Mouse (Mus musculus) embryonic facial prominence, embryonic 10.5 days (tissue): ENCODE measurements around the gene Cyb561d2. TPM values are rescaled to one million over a fixed set of nuclear protein-coding genes. Genes with fewer than 3 reads are reported as not detected.
"Not testable (repeated sequence)": the region's sequence is repeated elsewhere in the genome, so short reads cannot be mapped to it uniquely, and the experiment has no call there.

ENCODE experiments used
- DNase-seq: peaks from one replicate; pipeline ENCODE4 v3.0.0-alpha.2; 2017; ENCODE audit warnings: low spot score
- H3K27ac ChIP-seq: fragments of 300-500 bp; sonication (generic); replicated peaks from 2 replicates; pipeline ENCODE4 v1.5.1; 2016; ENCODE audit warnings: mild to moderate bottlenecking
- H3K27me3 ChIP-seq: fragments of 300-500 bp; sonication (generic); replicated peaks from 2 replicates; pipeline ENCODE4 v1.6.1; 2016; ENCODE audit warnings: low read depth, mild to moderate bottlenecking; ENCODE audit not compliant: poor library complexity, severe bottlenecking
- H3K36me3 ChIP-seq: fragments of 300-500 bp; sonication (generic); replicated peaks from 2 replicates; pipeline ENCODE4 v1.6.1; 2016; ENCODE audit warnings: mild to moderate bottlenecking, moderate library complexity
- H3K4me1 ChIP-seq: fragments of 300-500 bp; sonication (generic); 2 replicates; pipeline ENCODE4 v1.6.1; 2016
- H3K4me3 ChIP-seq: fragments of 300-500 bp; sonication (generic); 2 replicates; pipeline ENCODE4 v1.5.1; 2016; ENCODE audit warnings: mild to moderate bottlenecking, moderate library complexity
- H3K9me3 ChIP-seq: fragments of 300-500 bp; sonication (generic); 2 replicates; pipeline ENCODE4 v1.6.1; 2016; ENCODE audit warnings: mild to moderate bottlenecking
- WGBS: fragments of 180-500 bp; shearing (Covaris S2); methylation state at CpG from one replicate; pipeline ENCODE4 v1.1.7; 2016; 5-methylcytosine and 5-hydroxymethylcytosine counted together
- polyA plus RNA-seq: library from polyadenylated mRNA; unstranded; fragments of >200 nt; fragmentation: Nextera tagmentation; extraction: Ambion mirVana; gene quantifications from 2 replicates; pipeline ENCODE4 v1.2.1, GENCODE M21; 2016

Gene Cyb561d2
- polyA plus RNA-seq, 1 experiment from 2014 or later = 16.4 TPM

DNA sequence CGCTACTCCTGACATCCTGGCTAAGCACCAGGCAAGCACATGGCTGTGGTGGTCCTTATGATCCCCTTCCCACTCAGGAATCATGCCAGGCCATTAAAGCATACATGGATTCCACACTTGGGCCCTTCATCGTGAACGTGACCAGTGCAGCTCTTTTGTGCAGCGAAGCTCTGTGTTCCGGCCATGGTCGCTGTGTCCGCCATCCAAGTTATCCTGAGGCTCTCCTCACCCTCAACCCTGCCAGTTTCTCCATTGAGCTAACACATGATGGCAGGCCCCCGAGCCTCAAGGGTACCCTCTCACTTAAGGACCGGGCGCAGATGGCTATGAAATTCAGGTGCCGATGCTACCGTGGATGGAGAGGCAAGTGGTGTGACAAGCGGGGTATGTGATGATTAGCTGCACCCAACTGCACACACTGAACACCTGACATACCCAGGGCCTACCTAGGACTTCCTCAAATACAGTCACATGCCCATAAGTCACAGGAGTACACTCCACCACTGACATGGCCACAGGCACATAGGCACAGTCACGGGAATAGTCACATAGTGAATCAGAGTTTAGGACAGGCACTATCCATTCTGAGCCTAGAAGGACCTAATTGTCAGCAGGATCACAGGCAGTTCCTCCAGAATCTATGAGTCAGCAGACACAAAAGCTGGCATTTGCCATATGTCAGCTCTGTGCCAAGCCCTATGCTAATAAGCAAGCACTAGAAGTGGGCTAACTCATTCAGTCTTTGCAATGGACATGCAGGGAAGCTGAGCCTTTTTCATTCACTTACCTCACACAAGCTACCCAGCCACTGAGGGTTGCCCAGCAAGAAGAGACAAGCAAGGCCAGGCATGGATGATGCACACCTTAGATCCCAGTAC, 37.3 kb upstream of the Cyb561d2 start:
- 92% methylated on average over 14 of the region's 14 CpGs for WGBS
- no peak for DNase-seq
- Histone ChIP-seq H3K4me3 (peak overlapping the region; percentile 77; the same call in 1 of the 2 replicates), H3K36me3 (peaks cover 34% of the 10 kb centered on the region), H3K27ac (peak overlapping the region; percentile 93; the same call in 1 of the 2 replicates), H3K27me3 (no peaks in the 10 kb centered on the region), H3K9me3 (no peaks in the 10 kb centered on the region), H3K4me1 (peaks cover 75% of the 10 kb centered on the region)

DNA sequence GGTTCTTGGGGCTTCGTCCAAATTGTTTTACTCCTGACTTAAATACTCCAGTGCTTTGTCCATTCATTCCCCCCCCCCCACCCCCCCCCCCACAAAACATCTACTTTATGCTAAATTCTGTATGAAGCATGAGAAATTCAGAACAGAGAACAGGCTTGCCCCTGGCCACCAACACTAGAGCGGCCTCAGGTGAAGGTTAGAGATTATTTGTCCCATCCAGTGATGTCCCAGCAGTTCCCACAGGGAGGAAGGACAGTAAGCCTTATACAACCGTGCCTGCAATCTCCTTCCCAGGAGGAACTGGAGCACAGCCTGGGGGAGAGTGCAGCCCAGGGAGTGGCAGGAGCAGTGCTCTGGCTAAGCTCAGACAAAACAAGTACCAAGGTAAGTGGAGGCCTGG, 36.6 kb upstream of the Cyb561d2 start, which contains the start of gene Naa80:
Naa80 (plus strand) TSS at position 301 of the 400 bp plus-strand sequence.
- DNase-seq = no peak
- H3K4me1 ChIP-seq = peaks cover 75% of the 10 kb centered on the region
- no peaks in the 10 kb centered on the region for H3K27me3 ChIP-seq
- 75% methylated on average over 3 of the region's 3 CpGs for WGBS
- H3K27ac ChIP-seq = peak within 1 kb of the TSS; percentile 93; the same call in 1 of the 2 replicates
- peak within 1 kb of the TSS; percentile 77 for H3K4me3 ChIP-seq
- H3K36me3 ChIP-seq = peaks cover 35% of the 10 kb centered on the region
- no peaks in the 10 kb centered on the region for H3K9me3 ChIP-seq

DNA sequence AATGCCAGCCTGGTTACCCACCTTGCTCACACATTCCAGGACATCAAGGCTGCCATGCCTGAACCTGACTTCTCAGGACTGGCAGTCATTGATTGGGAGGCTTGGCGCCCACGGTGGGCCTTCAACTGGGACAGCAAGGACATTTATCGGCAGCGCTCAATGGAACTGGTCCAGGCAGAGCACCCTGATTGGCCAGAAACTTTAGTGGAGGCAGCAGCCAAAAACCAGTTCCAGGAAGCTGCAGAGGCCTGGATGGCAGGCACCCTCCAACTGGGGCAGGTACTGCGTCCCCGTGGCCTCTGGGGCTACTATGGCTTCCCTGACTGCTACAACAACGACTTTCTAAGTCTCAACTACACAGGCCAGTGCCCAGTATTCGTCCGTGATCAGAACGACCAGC, 35.9 kb upstream of the Cyb561d2 start:
- Histone ChIP-seq H3K4me3 (peak overlapping the region; percentile 59), H3K9me3 (no peaks in the 10 kb centered on the region), H3K27ac (no peak overlapping the region), H3K4me1 (peaks cover 75% of the 10 kb centered on the region), H3K27me3 (no peaks in the 10 kb centered on the region), H3K36me3 (peaks cover 35% of the 10 kb centered on the region)
- WGBS = 95% methylated on average over 10 of the region's 10 CpGs
- DNase-seq = no peak

DNA sequence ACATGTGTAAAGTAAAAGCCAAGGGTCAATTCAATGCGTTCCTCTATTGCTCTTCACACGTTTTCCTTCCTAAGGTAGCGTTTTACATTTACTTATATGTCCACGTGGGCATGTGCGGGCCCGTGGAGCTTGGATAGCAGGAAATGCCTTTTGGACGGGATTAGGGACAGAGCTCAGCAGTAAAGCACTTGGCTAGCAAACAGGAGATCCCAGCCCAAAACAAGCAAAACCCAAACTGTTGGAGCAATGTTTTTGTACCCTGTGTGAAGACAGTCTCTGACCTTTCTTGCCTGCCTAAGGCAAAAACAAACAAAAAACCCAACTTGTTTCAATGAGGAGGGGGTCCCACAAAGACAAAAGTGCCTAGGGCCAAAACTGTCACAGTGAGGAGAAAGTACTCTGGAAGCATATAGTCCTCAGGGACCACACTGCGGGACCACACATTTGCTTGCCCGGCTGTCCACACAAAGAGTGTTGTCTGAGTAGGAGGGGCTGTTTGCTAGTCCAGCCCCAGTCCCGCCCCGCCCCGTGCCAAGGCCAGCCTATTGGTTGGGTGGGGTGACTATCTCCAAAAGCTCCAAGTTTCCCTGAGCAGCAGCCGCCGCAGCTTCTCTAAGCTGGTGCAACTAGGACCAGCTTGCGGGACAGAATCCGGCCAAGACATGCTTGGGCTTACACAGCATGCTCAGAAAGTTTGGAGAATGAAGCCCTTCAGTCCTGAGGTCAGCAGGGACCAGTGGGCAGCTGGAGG, 34.5 kb upstream of the Cyb561d2 start, which contains the start of gene Hyal1:
Hyal1 (plus strand) TSS at position 571 of the 751 bp plus-strand sequence.
- Histone ChIP-seq H3K4me1 (peaks cover 70% of the 10 kb centered on the region), H3K36me3 (peaks cover 42% of the 10 kb centered on the region), H3K4me3 (peak within 1 kb of the TSS; percentile 59), H3K9me3 (no peaks in the 10 kb centered on the region), H3K27me3 (no peaks in the 10 kb centered on the region), H3K27ac (peak within 1 kb of the TSS; percentile 86)
- 22% methylated on average over 16 of the region's 16 CpGs for WGBS
- DNase-seq = peak; percentile 92

DNA sequence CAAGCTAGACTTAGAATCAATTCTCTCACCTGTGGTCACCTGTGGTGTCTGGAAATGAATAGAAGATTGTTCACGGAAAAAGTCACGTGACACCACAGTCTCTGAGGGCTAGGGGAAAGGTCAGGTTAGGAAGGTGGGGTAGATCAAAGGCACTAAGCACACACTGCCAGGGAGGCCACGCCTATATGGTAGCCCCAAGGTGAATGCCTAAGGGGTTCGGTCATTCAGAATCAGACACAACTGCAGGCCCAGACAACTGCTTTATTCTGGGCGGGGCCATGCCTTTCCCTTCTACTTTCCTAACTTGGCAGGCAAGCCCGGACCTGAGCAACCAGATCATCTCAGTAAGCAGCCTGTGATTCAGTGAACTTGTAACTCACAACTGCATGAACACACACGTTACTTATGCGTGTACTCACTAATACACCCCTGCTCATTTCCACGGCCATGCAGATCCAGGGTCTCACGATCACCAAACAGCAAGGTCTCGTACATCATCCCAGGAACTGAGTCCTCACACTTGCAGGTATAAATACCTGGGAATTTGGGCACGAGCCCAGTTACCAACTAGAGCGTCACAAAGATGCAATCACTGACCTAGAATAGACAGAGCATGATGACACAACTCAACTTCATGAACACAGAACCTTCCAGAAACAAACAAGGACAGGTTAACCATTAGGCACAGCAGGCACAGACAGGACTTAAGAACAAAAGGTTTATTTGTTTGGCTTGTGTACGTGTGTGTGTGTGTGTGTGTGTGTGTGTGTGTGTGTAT, 33.8 kb upstream of the Cyb561d2 start:
- Histone ChIP-seq H3K9me3 (no peaks in the 10 kb centered on the region), H3K36me3 (peaks cover 50% of the 10 kb centered on the region), H3K27me3 (no peaks in the 10 kb centered on the region), H3K4me1 (peaks cover 70% of the 10 kb centered on the region), H3K4me3 (peak overlapping the region; percentile 59), H3K27ac (peak overlapping the region; percentile 86)
- DNase-seq = peak; percentile 58
- WGBS = 79% methylated on average over 14 of the region's 14 CpGs

DNA sequence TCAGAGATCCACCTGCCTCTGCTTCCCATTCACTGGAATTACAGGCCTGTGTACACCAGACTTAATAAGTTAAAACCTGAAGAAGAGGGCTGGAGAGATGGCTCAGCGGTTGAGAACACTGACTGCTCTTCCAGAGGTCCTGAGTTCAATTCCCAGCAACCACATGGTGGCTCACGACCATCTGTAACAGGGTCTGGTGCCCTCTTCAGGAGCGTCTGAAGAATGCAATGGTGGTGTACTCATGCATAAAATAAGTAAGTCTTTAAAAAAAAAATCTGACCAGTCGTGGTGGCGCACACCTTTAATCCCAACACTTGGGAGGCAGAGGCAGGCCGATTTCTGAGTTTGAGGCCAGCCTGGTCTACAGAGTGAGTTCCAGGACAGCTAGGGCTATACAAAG, 31.8 kb upstream of the Cyb561d2 start:
- H3K27ac ChIP-seq, H3K4me3 ChIP-seq, DNase-seq, H3K27me3 ChIP-seq, H3K9me3 ChIP-seq: not testable (repeated sequence)
- 81% methylated on average over 6 of the region's 6 CpGs for WGBS
- Histone ChIP-seq H3K36me3 (peaks cover 54% of the 10 kb centered on the region), H3K4me1 (peaks cover 61% of the 10 kb centered on the region)

DNA sequence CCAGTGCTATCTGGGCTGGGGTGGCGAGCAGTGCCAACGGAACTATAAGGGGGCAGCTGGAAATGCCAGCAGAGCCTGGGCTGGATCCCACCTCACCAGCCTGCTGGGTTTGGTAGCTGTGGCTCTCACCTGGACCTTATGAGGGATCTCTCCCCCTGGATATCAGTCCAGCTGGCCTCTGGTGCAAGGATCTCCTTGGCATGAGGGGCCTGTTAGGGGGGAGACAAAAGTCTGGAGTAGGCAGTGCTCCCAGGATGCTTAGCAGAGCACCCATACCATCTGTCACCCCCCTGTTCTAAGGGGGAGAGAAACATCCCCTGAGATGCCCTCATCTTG, 30.3 kb upstream of the Cyb561d2 start:
- Histone ChIP-seq H3K36me3 (peaks cover 54% of the 10 kb centered on the region), H3K9me3 (no peaks in the 10 kb centered on the region), H3K27me3 (no peaks in the 10 kb centered on the region), H3K27ac (no peak overlapping the region), H3K4me1 (peaks cover 58% of the 10 kb centered on the region), H3K4me3 (peak overlapping the region; percentile 79; the same call in 1 of the 2 replicates)
- WGBS = 92% methylated on average over 2 of the region's 2 CpGs
- no peak for DNase-seq

DNA sequence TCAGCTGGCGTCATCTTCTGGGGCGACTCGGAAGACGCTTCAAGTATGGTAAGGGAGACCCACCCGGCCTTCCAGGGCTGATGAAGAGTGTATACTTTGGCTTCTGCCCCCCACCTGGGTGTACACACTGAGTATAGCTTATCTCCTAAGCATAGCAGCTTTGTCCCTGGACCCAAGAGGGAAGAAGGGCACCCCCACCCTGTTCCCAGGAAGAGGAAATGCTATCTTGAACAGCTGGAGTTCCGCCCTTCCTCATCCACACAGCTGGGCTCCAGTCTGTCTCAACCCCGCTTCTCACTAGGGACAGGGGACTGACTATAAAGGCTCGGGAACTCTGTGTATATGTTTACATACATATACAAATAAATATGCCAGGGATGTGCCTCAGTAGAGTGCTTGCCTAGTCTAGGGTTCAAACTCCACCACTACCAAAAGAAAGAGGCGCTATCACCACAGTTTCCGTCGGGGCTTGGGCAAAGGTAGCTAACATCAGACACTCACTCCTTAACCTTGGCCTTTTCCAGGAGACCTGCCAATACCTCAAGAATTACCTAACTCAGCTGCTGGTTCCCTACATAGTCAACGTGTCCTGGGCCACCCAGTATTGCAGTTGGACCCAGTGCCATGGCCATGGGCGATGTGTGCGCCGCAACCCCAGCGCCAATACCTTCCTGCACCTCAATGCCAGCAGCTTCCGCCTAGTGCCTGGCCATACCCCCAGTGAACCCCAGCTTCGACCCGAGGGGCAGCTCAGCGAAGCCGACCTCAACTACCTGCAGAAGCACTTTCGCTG, 29.7 kb upstream of the Cyb561d2 start:
- peaks cover 58% of the 10 kb centered on the region for H3K4me1 ChIP-seq
- 93% methylated on average over 22 of the region's 22 CpGs for WGBS
- H3K9me3 ChIP-seq = no peaks in the 10 kb centered on the region
- peaks cover 54% of the 10 kb centered on the region for H3K36me3 ChIP-seq
- H3K27me3 ChIP-seq = no peaks in the 10 kb centered on the region
- H3K4me3 ChIP-seq = peak overlapping the region; percentile 79
- H3K27ac ChIP-seq = no peak overlapping the region
- no peak for DNase-seq

DNA sequence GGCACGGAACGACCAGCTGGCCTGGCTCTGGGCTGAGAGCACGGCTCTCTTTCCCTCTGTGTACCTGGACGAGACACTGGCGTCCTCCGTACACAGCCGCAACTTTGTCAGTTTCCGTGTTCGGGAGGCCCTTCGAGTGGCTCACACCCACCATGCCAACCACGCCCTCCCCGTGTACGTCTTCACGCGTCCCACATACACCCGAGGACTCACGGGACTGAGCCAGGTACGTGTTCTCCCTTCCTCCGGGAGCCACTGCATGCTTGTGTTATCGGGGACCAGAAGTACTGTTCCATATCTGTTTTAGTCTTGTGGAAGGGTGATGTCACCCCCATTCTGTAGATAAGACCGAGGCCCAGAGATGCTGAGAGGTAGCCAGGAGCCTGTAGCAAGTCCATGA, 28.9 kb upstream of the Cyb561d2 start:
- Histone ChIP-seq H3K27ac (peak overlapping the region; percentile 95; the same call in 1 of the 2 replicates), H3K4me1 (peaks cover 58% of the 10 kb centered on the region), H3K27me3 (no peaks in the 10 kb centered on the region), H3K4me3 (peak overlapping the region; percentile 79), H3K36me3 (peaks cover 62% of the 10 kb centered on the region), H3K9me3 (no peaks in the 10 kb centered on the region)
- no peak for DNase-seq
- 94% methylated on average over 21 of the region's 21 CpGs for WGBS

DNA sequence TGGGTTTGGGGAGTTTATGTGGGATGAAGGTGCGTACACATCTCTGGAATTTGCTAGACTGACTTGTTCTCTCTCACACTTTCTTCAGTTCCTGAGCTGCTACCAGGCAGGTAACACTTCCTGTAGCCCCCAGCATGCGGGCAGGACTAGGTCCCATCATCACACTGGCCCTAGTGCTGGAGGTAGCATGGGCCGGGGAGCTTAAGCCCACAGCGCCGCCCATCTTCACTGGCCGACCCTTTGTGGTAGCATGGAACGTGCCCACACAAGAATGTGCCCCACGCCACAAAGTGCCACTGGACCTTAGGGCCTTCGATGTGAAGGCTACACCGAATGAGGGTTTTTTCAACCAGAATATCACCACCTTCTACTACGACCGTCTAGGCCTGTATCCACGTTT, 28.0 kb upstream of the Cyb561d2 start:
- Histone ChIP-seq H3K4me1 (peaks cover 60% of the 10 kb centered on the region), H3K4me3 (peak overlapping the region; percentile 79), H3K27me3 (no peaks in the 10 kb centered on the region), H3K9me3 (no peaks in the 10 kb centered on the region), H3K36me3 (peaks cover 65% of the 10 kb centered on the region), H3K27ac (peak overlapping the region; percentile 95)
- DNase-seq = peak; percentile 30
- 66% methylated on average over 13 of the region's 13 CpGs for whole genome bisulfite sequencing

DNA sequence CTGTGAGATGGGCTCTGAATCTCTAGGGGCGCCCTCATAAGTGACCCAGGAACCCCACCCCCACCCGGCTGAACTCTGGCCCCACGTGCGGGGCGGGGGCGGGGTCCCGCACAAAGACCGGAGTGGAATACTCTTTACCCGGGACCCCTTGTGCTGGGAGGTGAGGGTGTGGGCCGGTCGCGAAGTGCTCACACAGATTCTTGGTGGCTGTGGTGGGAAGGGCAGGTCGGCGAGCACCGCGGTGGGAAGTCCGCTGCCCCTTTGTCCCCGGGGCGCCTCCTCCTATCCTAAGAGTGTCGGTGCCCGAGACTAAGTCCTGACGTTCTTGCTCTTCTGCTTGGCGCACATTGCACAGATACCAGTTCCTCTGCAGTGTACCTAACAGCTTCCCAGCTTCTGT, 27.3 kb upstream of the Cyb561d2 start:
- Histone ChIP-seq H3K36me3 (peaks cover 65% of the 10 kb centered on the region), H3K9me3 (no peaks in the 10 kb centered on the region), H3K4me3 (peak overlapping the region; percentile 79), H3K27ac (peak overlapping the region; percentile 95), H3K4me1 (peaks cover 67% of the 10 kb centered on the region), H3K27me3 (no peaks in the 10 kb centered on the region)
- WGBS = 0% methylated on average over 23 of the region's 23 CpGs
- no peak for DNase-seq
